Mouse (Mus musculus) limb, embryonic 10.5 days (tissue): ENCODE data around the gene Nectin3. TPM values are rescaled to one million over a fixed set of nuclear protein-coding genes. Genes with fewer than 3 reads are reported as not detected.

Experiments
- DNase-seq: peaks from one replicate; pipeline ENCODE4 v3.0.0-alpha.2; 2017; ENCODE audit warnings: low spot score
- H3K27ac ChIP-seq: fragments of 300-500 bp; sonication (generic); 2 replicates; pipeline ENCODE4 v1.5.1; 2016; ENCODE audit warnings: mild to moderate bottlenecking
- H3K27me3 ChIP-seq: fragments of 300-500 bp; sonication (generic); 2 replicates; pipeline ENCODE4 v1.6.1; 2016; ENCODE audit warnings: low read depth, mild to moderate bottlenecking; ENCODE audit not compliant: poor library complexity, severe bottlenecking
- H3K36me3 ChIP-seq: fragments of 300-500 bp; sonication (generic); 2 replicates; pipeline ENCODE4 v1.6.1; 2016; ENCODE audit warnings: mild to moderate bottlenecking, moderate library complexity
- H3K4me1 ChIP-seq: fragments of 300-500 bp; sonication (generic); 2 replicates; pipeline ENCODE4 v1.6.1; 2016
- H3K4me3 ChIP-seq: fragments of 300-500 bp; sonication (generic); 2 replicates; pipeline ENCODE4 v1.5.1; 2016; ENCODE audit warnings: mild to moderate bottlenecking, moderate library complexity
- H3K9me3 ChIP-seq: fragments of 300-500 bp; sonication (generic); replicated peaks from 2 replicates; pipeline ENCODE4 v1.6.1; 2016; ENCODE audit warnings: mild to moderate bottlenecking
- WGBS: fragments of 180-500 bp; shearing (Covaris S2); methylation state at CpG from one replicate; pipeline ENCODE4 v1.1.7; 2016; 5-methylcytosine and 5-hydroxymethylcytosine counted together
- polyA plus RNA-seq: library from polyadenylated mRNA; unstranded; fragments of >200 nt; fragmentation: Nextera tagmentation; extraction: Ambion mirVana; gene quantifications from 2 replicates; pipeline ENCODE4 v1.2.1, GENCODE M21; 2016

Gene Nectin3
- polyA plus RNA-seq: 23.9 and 25.9 TPM in 2 replicates

GRCm38 (mm10) chr16:46498421-46498789, at the start of gene Nectin3:
TSS of gene Nectin3 (minus strand) at chr16:46498525.
- DNase-seq: no peak
- H3K27ac ChIP-seq: peak within 1 kb of the TSS; percentile 94
- no peaks in the 10 kb centered on the region for H3K9me3 ChIP-seq
- peaks cover 14% of the 10 kb centered on the region for H3K27me3 ChIP-seq
- peaks cover 16% of the 10 kb centered on the region for H3K4me1 ChIP-seq
- H3K4me3 ChIP-seq: peak within 1 kb of the TSS; percentile 74
- 4% methylated on average over 4 of the region's 4 CpGs for WGBS
- no peaks in the 10 kb centered on the region for H3K36me3 ChIP-seq

GRCm38 (mm10) chr16:46538092-46538491, 39.8 kb upstream of the Nectin3 start:
- 83% methylated on average over 3 of the region's 3 CpGs for WGBS

GRCm38 (mm10) chr16:46532465-46533254, 34.3 kb upstream of the Nectin3 start:
- no peak for DNase-seq
- Histone ChIP-seq H3K9me3 (no peaks in the 10 kb centered on the region), H3K4me3 (no peak overlapping the region), H3K27ac (no peak overlapping the region), H3K27me3 (no peaks in the 10 kb centered on the region), H3K36me3 (no peaks in the 10 kb centered on the region), H3K4me1 (no peaks in the 10 kb centered on the region)
- WGBS: 87% methylated on average over 5 of the region's 5 CpGs

More at GRCm38 (mm10) chr16:46538092-46538491, 39.8 kb upstream of the Nectin3 start:
- Histone ChIP-seq H3K4me3 (no peak overlapping the region), H3K9me3 (no peaks in the 10 kb centered on the region), H3K4me1 (no peaks in the 10 kb centered on the region), H3K36me3 (no peaks in the 10 kb centered on the region), H3K27ac (no peak overlapping the region), H3K27me3 (no peaks in the 10 kb centered on the region)
- no peak for DNase-seq

- no peak overlapping the region for H3K27ac ChIP-seq
- H3K4me3 ChIP-seq: no peak overlapping the region
- WGBS: 75% methylated on average over 3 of the region's 3 CpGs
- no peaks in the 10 kb centered on the region for H3K9me3 ChIP-seq
- no peak for DNase-seq
- H3K27me3 ChIP-seq: no peaks in the 10 kb centered on the region
- no peaks in the 10 kb centered on the region for H3K36me3 ChIP-seq
- H3K4me1 ChIP-seq: no peaks in the 10 kb centered on the region
These were observed 32.7 kb upstream of the Nectin3 start for GRCm38 (mm10) chr16:46531023-46531422.

- DNase-seq: no peak
- Histone ChIP-seq H3K27ac (no peak overlapping the region), H3K27me3 (no peaks in the 10 kb centered on the region), H3K36me3 (no peaks in the 10 kb centered on the region), H3K4me3 (no peak overlapping the region), H3K9me3 (no peaks in the 10 kb centered on the region), H3K4me1 (no peaks in the 10 kb centered on the region)
- WGBS: 81% methylated on average over 5 of the region's 5 CpGs
These were observed 22.6 kb upstream of the Nectin3 start for GRCm38 (mm10) chr16:46520885-46521417.

GRCm38 (mm10) chr16:46519606-46520005, 21.3 kb upstream of the Nectin3 start:
- no peaks in the 10 kb centered on the region for H3K9me3 ChIP-seq
- H3K27me3 ChIP-seq: no peaks in the 10 kb centered on the region
- H3K36me3 ChIP-seq: no peaks in the 10 kb centered on the region
- WGBS: 90% methylated on average over 2 of the region's 2 CpGs
- no peak for DNase-seq
- H3K4me3 ChIP-seq: no peak overlapping the region
- no peaks in the 10 kb centered on the region for H3K4me1 ChIP-seq
- no peak overlapping the region for H3K27ac ChIP-seq

GRCm38 (mm10) chr16:46507944-46508333, 9.6 kb upstream of the Nectin3 start:
- Histone ChIP-seq H3K4me1 (no peaks in the 10 kb centered on the region), H3K4me3 (no peak overlapping the region), H3K36me3 (no peaks in the 10 kb centered on the region), H3K27me3 (no peaks in the 10 kb centered on the region), H3K9me3 (no peaks in the 10 kb centered on the region), H3K27ac (no peak overlapping the region)
- no peak for DNase-seq
- 83% methylated on average over 3 of the region's 3 CpGs for WGBS

GRCm38 (mm10) chr16:46507260-46507943, 9.1 kb upstream of the Nectin3 start:
- Histone ChIP-seq H3K27ac (no peak overlapping the region), H3K4me1 (no peaks in the 10 kb centered on the region), H3K27me3 (no peaks in the 10 kb centered on the region), H3K4me3 (no peak overlapping the region), H3K36me3 (no peaks in the 10 kb centered on the region), H3K9me3 (no peaks in the 10 kb centered on the region)
- WGBS: 35% methylated on average over 3 of the region's 3 CpGs
- no peak for DNase-seq

- H3K4me3 ChIP-seq: no peak overlapping the region
- no peaks in the 10 kb centered on the region for H3K36me3 ChIP-seq
- 0 out of 2 replicates have a peak, but pooled peaks cover 2% of the 10 kb centered on the region for H3K27me3 ChIP-seq
- 86% methylated on average over 4 of the region's 4 CpGs for WGBS
- no peaks in the 10 kb centered on the region for H3K4me1 ChIP-seq
- H3K9me3 ChIP-seq: no peaks in the 10 kb centered on the region
- DNase-seq: no peak
- no peak overlapping the region for H3K27ac ChIP-seq
These were observed 5.7 kb upstream of the Nectin3 start for GRCm38 (mm10) chr16:46504006-46504405.

- H3K36me3 ChIP-seq: no peaks in the 10 kb centered on the region
- H3K4me3 ChIP-seq: no peak overlapping the region
- peaks cover 7% of the 10 kb centered on the region for H3K4me1 ChIP-seq
- WGBS: 77% methylated on average over 2 of the region's 2 CpGs
- peaks cover 14% of the 10 kb centered on the region for H3K27me3 ChIP-seq
- H3K27ac ChIP-seq: no peak overlapping the region
- no peaks in the 10 kb centered on the region for H3K9me3 ChIP-seq
- no peak for DNase-seq
These were observed 4.0 kb upstream of the Nectin3 start for GRCm38 (mm10) chr16:46502311-46502710.

GRCm38 (mm10) chr16:46500759-46501158, 2.4 kb upstream of the Nectin3 start:
- Histone ChIP-seq H3K4me3 (no peak overlapping the region), H3K27ac (no peak overlapping the region), H3K27me3 (peaks cover 14% of the 10 kb centered on the region), H3K4me1 (peaks cover 7% of the 10 kb centered on the region), H3K36me3 (no peaks in the 10 kb centered on the region), H3K9me3 (no peaks in the 10 kb centered on the region)
- DNase-seq: no peak
- WGBS: 68% methylated on average over 3 of the region's 3 CpGs

- H3K9me3 ChIP-seq: no peaks in the 10 kb centered on the region
- H3K4me1 ChIP-seq: peaks cover 16% of the 10 kb centered on the region
- H3K4me3 ChIP-seq: peak overlapping the region; percentile 74
- peak overlapping the region; percentile 94 for H3K27ac ChIP-seq
- H3K36me3 ChIP-seq: no peaks in the 10 kb centered on the region
- peaks cover 14% of the 10 kb centered on the region for H3K27me3 ChIP-seq
- peak; percentile 38 for DNase-seq
- WGBS: under 1% methylated on average over 32 of the region's 32 CpGs
These were observed 472 bp downstream of the Nectin3 start for GRCm38 (mm10) chr16:46497686-46498420.
